Mouse (Mus musculus) urinary bladder, postnatal 14 days (tissue): ENCODE results near the gene Bcas3.

Source experiments
- DNase-seq: peaks from one replicate; pipeline ENCODE4 v3.0.0; 2021; ENCODE audit warnings: low spot score

Gene Bcas3

DNA sequence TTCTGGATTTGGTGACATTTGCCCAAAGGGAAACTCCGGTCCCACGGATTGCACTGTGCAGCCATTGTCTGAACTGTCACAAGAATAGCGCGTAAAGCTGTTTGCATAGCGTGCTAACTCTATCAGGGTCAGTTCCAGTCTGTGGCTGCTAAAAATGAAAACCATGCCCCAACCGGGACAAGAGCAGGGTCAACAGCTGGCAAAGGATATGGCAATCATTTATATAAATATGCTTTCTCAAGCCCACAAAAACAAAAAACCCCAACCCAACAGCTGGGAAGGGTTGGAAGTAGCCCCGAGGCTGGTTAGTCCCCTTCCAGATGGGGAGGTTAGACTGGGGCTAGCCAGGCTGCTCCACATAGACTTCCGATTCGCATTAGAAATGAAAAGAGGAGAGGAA, 314.8 kb downstream of the Bcas3 start:
- no peak for DNase-seq

DNA sequence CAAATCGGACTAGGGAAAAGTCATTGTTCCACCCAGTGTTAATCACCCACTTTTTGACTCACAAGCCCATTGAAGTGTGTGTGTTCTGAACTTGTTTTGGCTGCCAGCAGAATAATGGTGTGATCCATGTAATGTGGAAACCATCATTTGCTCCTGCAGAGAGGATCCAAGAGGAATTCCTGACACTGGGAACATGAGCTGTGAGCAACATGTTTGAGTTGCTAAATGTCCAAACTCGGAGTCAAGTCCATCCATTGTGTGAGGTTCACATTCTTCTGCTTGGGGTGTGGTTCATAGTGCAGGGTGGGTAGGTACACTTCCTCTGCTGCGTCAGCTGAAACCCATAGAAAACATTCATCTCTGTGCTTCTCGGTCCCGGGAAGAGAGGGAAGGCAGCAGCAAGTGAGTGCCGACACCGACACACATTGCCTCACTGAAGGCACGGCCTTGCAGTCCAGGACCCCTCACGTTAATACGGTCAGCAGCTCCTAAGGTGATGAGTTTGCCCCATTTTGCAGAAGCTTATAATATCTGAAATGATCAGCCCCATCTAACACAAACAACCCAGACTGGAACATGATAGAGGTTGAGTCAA, 320.0 kb downstream of the Bcas3 start:
- no peak for DNase-seq

- DNase-seq = no peak
These were observed 322.3 kb downstream of the Bcas3 start for GRCm38 (mm10) chr11:85675244-85675643.

- DNase-seq = no peak
These were observed 323.5 kb downstream of the Bcas3 start for GRCm38 (mm10) chr11:85676357-85677004.

- no peak for DNase-seq
These were observed 325.7 kb downstream of the Bcas3 start for GRCm38 (mm10) chr11:85678666-85679065.

GRCm38 (mm10) chr11:85681580-85682419, 328.8 kb downstream of the Bcas3 start:
- DNase-seq = no peak

- no peak for DNase-seq
These were observed 332.0 kb downstream of the Bcas3 start for GRCm38 (mm10) chr11:85684981-85685380.

GRCm38 (mm10) chr11:85687816-85688439, 335.0 kb downstream of the Bcas3 start:
- no peak for DNase-seq

- DNase-seq = no peak
These were observed 335.5 kb downstream of the Bcas3 start for GRCm38 (mm10) chr11:85688440-85688838.

GRCm38 (mm10) chr11:85689226-85689625, 336.3 kb downstream of the Bcas3 start:
- DNase-seq = no peak

- DNase-seq = no peak
These were observed 338.3 kb downstream of the Bcas3 start for GRCm38 (mm10) chr11:85691285-85691684.

- DNase-seq = no peak
These were observed 342.8 kb downstream of the Bcas3 start for GRCm38 (mm10) chr11:85695614-85696263.

GRCm38 (mm10) chr11:85696491-85697398, 343.8 kb downstream of the Bcas3 start:
- no peak for DNase-seq

DNA sequence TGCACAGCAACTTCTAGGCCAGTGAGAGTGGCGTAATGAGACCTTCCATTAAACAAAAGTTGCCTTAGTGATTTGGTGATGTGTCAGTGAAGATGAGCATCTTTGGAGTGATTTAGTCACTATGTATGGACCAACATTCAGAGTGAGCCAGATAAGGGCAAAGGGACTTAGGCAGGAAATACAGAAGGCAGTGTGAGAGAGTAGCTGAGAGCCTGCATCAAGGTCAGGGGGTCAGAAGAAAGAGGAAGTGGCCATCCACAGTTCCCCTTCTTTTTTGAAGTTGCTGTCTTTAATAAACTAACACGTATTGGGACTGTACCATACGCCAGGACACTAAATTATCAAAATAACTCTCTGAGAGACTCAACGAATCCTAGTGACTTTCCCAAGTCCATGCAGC, 344.5 kb downstream of the Bcas3 start:
- DNase-seq = no peak

GRCm38 (mm10) chr11:85698242-85698641, 345.3 kb downstream of the Bcas3 start:
- DNase-seq = no peak

DNA sequence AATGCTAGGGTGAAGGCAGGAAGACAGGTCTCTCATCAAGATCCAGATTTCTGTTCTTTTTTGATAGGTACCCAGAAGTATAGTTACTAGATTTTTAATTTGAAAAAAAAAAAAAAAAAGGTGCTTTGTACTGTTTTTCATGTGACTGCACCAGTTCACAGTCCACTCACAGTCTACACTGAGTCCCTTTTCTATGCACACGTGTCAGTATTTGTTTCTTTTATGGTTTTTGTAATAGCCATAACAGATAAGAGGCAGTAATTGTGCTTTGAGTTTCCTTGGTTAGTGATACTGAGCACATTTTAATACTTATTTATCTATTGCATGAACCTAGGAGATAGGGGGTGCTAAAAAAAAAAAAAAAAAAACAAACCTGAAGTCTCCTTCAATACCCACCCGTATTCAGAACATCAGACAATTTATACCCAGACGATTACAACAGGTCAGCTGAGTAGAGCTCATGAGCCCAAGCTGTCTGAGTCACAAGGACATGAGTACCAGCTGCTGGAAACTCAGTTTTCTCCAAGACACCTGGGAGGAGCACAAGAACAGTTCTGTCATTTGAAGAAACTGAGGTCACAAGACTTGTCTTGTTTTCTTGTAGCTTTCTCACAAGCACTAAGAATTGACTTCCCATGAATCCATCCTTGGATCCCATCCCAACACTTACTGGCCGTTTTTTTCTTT, 351.2 kb downstream of the Bcas3 start:
- no peak for DNase-seq

- no peak for DNase-seq
These were observed 353.7 kb downstream of the Bcas3 start for GRCm38 (mm10) chr11:85706630-85707029.

GRCm38 (mm10) chr11:85707496-85707895, 354.5 kb downstream of the Bcas3 start:
- no peak for DNase-seq

GRCm38 (mm10) chr11:85709147-85709546, 356.2 kb downstream of the Bcas3 start:
- DNase-seq = no peak

DNA sequence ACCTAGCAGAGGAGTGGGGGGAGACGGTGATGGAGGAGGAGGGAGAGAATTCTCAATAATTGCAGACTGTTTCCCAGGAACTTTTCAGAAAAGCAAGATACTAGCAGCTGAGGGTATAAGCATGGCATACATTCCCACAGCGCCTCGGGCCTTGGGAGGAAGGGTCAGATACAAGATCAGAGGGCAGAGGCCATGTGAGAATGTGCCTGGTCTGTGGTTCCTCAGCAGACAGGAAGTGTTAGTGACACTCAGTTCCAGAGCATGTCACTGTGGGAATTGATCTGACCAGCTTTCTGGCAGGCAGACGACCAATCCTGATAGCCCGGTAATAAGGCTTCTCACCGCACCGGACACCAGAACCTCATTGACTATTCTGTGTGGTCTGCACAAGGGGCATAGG, 357.2 kb downstream of the Bcas3 start:
- no peak for DNase-seq
